Mouse (Mus musculus): Measurements from ENCODE around the gene Mtor.
A peak's percentile ranks its signal among the peaks of the same experiment; 100 is the strongest.

Gene Mtor

DNA sequence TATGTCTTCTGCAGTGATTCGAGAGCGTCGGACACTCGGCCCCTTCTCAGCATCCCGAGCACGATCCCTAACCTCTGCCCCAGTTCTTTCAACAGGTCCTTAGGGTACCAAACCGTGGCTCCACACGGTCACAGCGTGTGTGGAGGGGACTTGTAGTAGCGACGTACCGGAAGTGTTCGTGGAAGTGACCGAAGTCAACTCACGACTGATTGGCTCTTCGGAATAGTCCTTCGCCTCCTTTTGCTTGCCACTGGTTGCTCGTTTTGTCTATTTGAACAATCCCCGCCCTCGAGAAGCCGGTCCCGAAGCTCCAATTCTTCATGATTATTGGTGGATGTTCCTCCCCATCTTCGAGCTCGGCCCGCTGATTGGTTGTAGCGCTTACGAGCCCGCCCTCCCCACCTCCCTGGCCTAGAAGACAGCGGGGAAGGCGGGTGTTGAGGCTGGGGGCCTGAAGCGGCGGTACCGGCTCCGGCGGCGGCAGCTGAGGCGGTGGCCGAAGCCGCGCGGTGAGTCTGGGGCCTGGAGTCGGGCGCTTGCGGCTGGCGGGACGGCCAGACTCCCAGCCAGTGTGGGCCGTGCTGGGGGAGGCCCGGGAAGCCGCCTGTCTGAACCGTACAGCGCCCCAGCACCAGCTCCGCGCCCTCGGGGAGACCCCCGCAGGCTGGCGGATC, at the start of gene Mtor:
TSS of gene Mtor (plus strand) at position 433 of the 674 bp plus-strand sequence.
- DNase-seq (ENCODE audit: low spot score in 2 of 2), result peak; percentile 93 to 94

DNA sequence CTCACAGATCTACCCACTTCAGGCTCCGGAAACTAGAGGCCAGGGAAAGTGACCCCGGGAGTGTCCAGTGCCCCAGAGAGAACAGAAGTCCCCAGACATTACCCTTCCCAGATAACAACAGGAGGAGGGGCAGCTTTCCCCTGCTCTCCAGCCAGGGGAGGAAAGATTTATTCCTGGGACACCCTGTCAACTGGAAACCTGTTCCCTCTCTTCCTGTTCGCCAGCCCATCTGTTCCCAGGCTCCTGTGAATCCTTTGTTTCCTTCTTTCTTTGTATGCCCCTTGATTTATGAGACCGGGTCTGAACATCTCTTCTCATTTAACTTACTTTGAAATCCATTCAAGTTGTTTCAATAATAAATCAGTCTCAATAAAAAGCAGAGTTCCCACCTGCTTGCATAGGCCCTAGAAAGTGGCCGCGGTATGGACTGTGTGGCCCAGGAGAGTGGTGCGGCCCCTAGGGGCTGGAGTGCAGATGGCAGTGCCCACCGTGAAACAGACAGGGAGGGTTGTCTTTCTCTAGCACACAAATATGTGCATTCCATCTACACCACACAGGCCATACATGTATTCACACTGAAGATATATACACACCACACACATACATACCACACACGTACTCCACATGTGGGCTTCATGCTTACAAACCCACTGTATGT, 48.8 kb upstream of the Mtor start:
- no peak for DNase-seq (ENCODE audit: low spot score in 2 of 2)

DNA sequence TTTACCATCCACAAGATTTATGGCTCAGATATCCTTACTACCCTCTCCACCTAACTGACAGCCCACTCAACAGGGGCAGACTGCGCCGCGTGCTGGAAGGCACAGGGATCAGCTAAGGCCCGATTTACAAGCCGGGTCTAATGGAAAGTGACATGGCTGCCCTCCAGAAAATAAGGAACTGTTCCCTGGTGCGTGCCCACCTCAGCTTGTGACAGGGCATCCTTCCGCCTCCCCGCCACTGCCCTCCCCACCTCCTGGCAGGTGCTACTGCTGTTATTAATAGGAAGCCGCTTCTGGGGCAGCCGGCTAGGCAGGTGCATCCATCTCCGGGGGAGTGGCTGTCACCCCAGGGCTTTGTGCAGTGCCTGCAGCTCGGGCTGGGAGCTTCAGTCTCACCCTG, 45.0 kb upstream of the Mtor start:
- no peak for DNase-seq (ENCODE audit: low spot score in 2 of 2)

DNA sequence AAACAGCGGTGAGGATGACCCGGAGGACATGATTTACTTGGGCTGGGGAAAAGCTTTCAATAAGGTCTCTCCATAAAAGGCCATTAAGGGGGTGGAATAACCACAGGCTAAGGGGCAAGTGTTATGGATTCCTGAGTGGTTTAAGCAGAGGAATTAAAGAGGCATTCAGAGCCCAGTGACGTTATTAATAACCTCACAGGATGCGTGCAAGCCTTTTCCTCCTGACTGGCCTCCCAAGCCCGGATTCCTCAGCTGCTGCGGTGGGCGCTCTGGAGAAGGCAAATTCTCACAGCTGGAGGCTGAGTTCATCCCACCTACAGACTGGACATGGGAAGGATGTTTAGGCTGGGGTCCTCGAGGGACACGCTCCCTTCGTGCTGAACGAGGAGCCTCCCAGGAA, 43.7 kb upstream of the Mtor start:
- no peak for DNase-seq (ENCODE audit: low spot score in 2 of 2)

DNA sequence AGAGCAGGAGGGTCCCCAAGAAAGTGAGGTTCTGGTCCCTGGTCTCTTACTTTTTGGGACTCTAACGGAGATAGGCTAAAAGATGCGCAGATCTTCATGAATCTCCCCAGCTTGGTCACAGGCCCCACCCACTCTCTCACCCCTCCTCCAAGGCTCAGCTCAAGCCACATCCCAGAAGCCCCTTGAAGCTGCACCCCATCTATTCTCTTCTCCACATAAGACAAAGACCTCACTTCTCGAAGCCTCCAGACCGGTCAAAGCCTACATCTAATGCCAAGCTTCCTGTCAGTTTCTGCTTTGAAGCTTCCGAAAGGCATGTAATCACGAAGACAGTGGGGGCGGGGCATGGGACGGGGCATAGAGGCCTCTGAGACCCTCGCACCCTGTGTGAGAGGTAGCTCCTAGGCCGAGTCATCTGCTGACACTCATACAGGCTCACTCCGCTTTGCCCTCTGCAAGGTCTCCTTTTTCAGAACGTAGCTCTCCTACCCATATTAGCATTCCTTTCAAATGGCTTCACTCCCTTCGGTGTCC, 43.1 kb upstream of the Mtor start:
- DNase-seq (ENCODE audit: low spot score in 2 of 2), result no peak

DNA sequence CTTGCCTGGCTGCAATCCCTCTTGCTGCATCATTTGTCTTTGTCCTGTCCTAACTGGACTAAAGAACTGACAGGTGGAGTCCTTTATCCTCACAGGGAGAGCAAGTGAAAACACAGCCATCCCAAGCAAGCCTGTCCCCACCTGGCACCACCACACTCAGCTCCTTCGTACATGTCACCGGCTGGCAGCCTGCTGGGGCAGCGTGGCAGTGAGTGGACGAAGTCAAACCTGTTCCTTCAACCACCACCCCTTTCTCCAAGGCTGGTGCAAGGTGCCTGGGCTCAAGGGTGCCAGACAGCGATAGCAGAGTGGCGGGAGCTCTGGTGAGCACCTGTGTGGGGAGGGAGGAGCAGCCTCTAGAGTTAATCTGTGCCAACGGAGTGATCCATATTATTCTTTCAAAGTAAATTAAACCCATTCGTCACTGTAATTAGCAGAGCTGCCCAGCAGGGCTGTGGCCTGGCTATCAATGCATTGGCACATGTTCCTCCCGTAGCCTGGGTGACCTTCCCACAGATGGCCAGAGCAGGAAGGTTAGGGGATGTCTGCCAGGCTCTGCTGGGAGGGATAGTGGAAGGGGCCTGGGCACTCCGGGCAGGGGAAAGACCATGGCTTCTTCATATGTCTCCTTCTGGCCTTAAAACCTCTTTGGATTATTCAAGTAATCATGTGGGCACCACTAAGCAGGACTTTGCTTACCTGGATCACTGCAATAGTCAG, 40.0 kb upstream of the Mtor start:
- DNase-seq (ENCODE audit: low spot score in 2 of 2), result no peak

DNA sequence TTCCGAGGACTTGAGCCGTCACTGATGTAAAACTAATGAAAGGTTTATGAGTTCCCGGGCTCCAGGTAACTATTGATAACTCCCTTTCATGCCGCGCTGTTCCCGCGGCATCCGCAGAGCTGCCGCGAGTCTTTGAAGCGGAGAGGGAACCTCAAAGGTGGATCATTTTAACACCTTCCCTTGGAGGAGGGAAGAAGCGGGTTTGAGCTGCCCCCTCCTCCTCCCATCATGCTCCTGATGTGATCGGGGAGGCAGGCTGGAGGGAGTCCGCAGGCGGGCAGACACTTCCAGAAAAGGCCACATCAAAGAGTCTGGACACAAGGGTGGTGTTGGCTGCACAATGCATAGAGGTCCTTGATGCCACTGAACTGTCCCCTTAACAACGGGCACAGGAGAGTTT, 32.8 kb upstream of the Mtor start:
- no peak for DNase-seq (ENCODE audit: low spot score in 2 of 2)

DNA sequence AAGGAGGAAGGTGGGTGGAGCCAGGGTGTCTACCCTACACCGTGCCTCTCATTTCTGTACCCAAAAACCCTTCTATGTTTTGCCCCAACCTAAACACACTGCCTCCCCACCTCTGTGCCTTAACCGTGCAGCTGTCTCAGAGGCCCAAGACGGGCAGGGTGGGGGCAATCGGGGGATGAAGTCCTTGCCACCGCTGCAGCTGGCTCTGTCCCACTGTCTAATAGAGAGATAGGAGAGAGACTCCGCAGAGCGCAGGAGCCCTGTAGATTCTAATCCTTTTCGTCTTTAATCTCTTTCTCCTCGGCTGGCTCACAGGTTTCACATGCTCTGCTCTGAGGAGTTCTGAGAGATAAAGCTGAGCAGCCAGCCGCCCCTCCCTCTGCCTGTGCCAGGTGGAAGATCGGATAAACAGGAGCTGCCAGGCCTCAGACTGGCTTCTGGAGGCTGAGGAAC, 31.3 kb upstream of the Mtor start:
- no peak for DNase-seq (ENCODE audit: low spot score in 2 of 2)

DNA sequence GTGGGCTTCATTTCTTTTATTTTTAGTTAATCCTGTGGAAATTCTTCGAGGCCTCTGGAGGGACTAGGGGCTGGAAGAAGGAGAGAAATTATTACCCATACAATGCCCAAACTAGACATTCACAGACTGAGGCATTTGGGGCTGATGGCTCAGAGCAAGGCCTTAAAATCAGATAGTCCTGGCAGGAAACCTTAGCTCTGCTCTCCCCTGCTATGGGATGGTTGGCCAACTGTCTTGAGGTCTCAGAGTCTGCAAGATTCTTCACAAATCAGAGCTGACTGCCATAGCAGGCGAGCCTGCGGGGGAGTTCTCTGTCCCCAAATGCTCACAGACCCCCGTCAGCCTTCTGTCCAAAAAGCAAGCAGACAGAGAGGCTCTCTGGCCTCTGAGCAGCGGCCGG, 30.9 kb upstream of the Mtor start:
- no peak for DNase-seq (ENCODE audit: low spot score in 2 of 2)

DNA sequence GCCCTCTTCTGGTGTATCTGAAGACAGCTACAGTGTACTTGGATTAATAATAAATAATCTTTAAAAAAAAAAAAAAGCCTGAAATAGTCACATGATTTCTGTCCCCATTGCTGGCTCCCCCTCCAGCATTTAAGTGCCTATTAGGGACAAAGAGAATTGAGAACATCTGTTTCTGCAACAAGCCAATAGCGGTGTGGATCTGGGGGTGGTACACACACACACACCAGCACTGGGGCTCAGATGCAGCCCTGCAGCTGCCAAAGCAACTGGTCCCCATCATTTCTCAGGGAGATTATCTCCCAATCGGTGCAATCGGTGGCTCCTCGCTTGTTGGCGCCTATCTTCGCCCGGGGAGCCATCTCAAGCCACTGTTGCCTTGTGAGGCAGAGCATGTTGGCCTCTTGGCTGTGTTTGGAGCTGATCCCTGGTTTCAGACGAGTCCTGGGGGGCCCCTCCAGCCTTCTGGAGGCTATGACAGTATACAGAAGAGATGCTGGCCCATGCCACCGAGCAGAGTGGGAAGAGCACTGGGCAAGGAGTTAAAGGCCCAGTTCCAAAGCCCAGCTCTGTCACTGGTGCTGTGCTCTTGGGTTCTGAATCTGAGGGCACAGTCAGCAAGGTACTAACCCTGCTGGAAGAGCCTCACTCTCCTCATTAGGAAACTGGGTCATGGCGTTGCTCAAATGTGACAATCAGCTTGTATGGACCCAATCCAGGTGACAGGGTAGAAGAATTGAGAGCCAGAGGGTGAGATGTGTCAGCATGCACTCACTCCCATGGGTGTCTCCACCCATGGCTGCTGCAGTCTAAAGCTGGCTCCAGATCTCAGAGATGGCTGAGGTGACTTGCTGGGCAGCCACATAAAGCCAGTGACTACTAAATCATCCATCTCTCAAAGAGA, 21.2 kb upstream of the Mtor start:
- no peak for DNase-seq (ENCODE audit: low spot score in 2 of 2)

DNA sequence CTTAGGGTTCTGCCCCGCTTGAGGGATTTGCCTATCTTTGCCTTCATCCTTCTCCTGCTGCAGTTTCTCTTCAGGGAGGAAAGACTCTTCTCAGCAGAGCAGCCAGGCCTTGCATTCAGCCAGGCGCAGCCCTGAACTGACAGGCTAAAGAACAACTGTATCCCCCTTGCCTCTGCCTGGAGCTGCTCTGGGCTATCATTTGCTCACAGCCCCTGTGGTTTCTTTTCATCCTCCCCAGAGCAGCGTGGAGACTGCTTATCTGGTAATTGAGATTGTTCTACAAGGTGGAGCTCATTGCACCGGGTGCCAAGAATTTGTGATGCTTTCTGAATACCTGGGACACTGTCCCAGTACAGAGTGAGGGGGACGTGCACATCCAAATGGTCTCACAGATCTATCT, 19.9 kb upstream of the Mtor start:
- DNase-seq (ENCODE audit: low spot score in 2 of 2), result no peak

DNA sequence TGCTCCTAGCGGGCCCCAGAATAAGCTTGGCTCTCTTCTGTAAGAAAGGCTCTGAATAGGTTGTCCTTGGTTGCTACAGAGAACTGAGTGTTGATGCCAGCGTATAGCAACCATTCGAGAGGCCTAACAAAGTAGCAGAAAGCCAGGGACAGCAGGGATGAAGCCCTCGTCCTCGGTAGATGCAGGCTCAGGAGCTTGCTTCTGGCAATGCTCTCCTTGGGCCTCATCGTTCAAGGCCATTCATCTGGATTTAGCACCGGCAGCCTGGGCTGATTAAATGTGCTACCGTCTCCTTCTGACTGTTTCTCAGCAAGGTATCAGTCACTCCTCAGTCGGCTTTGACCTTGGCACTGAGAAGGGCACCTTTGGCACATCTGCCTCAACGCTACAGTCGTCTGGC, 19.3 kb upstream of the Mtor start:
- DNase-seq (ENCODE audit: low spot score in 2 of 2), result no peak

DNA sequence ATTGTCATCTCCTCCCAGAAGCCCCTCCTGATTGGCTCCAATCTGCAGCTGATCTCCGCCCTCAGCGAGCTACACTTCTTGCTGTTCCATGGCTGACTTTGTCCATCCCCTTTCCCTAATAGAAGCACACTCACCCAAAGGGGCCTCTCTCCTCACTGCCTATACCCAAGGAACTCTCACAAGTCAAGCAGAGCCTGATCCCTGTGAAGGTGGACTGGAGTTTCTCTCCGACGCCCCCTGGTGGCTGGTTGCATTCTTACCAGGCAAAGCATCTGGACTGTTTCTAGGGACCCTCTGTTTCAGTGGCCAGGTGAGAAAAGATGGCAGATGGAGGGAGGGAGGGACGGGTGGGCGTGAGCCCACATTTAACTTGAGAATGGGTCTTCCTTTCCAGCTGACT, 18.7 kb upstream of the Mtor start:
- peak; percentile 29 to 51 for DNase-seq (ENCODE audit: low spot score in 2 of 2)

DNA sequence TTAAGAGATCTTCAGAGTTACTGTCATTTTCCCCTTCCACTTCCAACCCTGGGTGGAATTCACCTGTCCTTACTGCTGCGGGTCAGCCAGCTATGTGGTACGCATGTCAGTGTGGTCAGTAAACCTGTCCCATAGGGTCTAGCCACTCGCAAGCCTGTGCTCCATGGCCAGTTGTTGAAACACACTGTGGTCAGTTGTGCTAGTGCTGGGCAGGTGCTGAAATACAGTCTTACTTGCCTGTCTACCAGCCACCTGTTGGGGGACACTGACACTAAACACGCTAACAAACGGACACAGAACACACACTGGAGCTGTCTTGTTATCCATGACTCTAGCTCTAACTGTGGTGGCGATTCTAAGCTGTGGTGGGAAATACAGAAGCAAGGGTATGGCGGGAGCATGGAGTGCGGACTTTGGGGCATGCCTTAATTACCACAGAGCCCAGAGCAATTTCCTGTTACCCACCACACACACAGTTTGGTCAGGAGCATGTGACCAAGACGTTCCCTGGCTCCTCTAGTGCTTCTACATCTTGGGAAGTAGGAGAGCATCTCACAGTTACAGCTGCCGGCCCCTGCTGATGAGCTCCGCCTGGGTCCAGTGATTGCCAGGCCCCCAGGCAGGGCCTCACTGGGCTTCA, 17.4 kb upstream of the Mtor start:
- no peak for DNase-seq (ENCODE audit: low spot score in 2 of 2)

DNA sequence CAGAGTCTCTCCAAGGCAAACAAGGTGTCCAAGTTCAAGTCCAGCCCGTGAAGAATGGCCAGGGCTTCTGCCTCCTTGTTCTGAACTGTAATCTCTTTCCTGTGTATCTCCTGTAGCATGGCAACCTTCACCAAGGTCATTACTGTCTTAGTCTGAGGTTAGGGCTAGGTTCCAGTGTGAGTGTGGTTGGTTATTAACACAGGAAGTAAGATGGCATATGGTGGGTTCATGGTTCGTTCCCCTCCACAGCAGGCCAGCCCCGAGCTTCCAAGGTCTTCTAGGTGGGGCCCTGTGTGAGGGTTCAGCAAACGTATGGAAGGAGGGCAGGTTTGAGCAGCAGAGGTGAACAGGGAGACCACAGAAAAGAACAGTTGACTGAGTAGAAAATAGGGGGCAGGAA, 15.9 kb upstream of the Mtor start:
- DNase-seq (ENCODE audit: low spot score in 2 of 2), result no peak

DNA sequence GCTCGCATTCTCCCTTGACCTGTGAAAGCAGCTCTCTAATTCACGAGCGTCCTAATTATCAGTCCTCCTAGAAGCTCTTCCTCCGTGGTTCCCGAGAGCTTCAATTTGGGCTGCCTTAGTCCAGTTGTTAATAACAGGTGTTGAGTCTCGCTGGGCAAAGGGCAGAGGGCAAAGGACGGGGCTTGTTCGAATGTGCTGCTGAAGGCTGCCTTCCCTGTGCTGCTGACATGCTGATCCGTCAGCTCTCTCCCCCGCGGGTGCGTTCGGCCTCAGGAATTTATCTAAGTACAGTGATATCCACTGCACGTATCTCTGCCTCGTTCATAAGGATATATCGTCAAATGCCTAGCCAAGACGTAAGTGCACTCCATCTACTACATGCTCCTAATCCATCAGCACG, 15.1 kb upstream of the Mtor start:
- DNase-seq (ENCODE audit: low spot score in 2 of 2), result no peak

DNA sequence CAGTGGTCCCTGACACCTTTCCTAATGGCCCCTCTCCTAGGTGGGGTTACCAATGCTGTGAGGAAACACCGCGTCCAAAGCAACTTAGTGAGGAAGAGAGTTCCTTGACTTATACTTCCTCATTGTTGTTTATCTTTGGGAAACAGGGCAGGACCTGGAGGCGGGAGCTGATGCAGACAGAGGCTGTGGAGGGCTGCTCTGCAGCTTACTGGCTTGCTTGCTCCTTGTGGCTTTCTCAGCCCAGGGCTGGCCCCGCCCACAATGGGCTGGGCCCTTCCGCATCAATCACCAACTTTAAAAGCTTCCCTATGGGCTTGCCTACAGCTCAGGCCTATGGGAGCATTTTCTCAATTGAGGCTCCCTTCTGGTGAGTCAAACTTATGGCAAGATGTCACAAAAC, 14.6 kb upstream of the Mtor start:
- DNase-seq (ENCODE audit: low spot score in 2 of 2), result no peak

DNA sequence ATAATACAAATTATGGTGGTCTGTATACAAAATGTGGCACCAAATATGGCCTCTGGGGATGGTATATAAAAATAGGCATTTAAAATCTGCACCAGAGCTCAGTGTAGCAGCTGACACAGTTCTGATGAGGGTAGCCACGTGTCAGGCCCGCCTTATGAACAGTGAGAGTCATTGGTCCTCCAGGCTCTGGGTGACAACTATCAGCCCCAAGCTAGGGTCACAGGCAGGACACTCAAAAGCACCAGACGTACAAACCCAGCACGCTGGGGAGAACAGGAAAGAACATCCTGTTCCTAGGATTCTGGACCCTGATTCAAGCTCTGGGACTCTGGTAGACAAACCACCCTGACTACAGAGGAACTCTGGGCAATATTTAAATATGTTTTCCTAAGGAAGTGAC, 13.9 kb upstream of the Mtor start:
- no peak for DNase-seq (ENCODE audit: low spot score in 2 of 2)

DNA sequence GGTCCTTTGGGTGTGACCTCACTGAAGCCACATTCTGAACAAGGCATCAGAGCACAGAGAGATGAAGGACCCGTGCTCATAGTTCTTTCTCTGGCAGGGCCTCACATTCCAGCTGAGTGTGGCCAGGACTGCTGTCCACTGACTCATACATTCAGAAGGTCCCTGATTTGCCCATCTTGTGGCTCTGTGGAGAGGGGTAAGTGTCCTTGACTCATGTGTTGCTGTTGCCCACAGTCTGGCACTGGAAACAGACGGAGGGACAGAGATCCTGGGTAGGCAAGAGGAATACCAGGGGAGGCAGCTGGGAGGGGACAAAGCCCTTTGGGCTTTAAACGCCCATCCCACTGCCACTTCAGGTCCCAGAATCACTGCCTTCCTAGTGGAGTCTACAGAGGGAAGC, 13.3 kb upstream of the Mtor start:
- no peak for DNase-seq (ENCODE audit: low spot score in 2 of 2)

DNA sequence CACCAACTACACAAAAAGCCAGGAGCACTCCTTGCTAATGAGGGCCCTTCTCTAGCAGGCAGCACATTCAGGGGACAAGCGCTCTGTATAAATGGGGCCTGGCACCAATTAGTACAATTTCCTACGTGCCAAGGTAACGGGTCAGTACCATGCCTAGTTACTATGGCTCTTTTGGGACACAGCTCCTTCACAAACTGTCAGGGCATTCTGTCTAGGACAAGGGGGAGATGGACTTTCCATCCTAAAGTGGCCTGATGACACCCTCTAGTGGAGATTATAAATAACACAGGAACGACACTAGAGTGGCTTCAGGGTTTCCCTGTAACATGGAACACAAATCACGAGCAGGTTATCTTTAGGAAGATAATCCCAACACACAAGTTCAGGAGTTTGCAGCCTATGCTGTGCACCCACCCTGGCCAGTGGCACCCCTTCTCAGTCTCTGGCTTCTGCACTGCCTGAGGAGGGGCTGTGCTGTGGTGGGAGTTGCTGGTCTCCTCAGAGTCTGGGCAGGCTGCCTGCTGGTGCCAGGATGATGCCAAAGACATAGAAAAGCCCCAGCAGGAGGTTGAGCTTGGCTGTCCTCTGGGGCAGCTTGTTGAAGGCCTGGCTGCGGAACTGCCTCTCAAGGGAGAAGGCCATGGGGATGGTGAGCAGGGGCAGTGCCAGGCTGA, 12.6 kb upstream of the Mtor start:
- no peak for DNase-seq (ENCODE audit: low spot score in 2 of 2)

DNA sequence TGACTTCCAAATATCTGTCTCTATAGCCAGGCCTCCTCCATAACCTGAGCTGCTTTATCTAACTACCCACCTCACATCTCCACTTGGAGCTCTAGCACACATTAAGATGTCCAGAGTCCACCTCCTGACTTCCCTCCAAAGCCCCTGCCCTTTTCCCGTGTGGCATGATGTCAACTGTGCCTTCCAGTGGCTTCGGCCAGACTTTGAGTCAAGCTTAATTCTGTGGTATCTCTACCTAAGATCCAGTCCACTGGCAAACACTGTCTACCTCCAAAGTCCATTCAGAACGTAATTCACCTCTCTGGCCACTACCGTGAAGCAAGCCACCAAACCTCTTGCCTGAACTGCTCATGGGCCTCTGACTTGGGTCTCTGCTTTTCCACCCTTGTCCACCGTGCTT, 6.5 kb upstream of the Mtor start:
- no peak for DNase-seq (ENCODE audit: low spot score in 2 of 2)
